Mouse (Mus musculus): ENCODE measurements around the gene Tmcc1.

- no peak for TF ChIP-seq CTCF (IDR thresholded peaks at IDR 0.05)
- TF ChIP-seq EP300 (IDR thresholded peaks at IDR 0.05), result no peak
Measured at GRCm38 (mm10) chr6:116002311-116003104, 190.8 kb downstream of the Tmcc1 start.

All from lung, postnatal 0 days (tissue).